Mouse (Mus musculus) liver (tissue): Measurements from ENCODE around the gene L3mbtl4.
"Not testable (repeated sequence)": the region's sequence is repeated elsewhere in the genome, so short reads cannot be mapped to it uniquely, and the experiment has no call there.

Source experiments
- DNase-seq: peaks from one replicate; pipeline ENCODE4 v3.0.0-alpha.2; 2020; ENCODE audit warnings: mixed read lengths

The L3mbtl4 gene

DNA sequence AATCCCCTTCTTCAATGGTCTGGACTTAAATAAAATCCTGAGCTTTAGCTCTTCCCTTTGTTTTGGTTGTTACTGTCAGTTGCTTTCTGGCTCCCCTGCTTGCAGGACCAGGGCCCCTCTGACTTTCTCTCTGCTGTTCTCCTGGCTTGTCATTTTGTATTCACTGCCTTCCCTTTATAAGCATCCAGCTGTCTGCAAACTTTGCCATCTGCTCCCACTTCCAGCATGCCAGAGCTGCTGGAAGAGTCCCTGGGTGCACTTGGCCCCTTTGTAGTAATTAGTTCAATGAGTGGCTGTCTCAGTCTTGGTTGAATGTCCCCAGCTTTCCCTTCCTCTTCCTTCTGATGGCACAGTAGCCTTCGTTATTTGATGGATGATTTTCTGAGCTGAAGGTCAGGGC is 132.4 kb downstream of the L3mbtl4 start:
- DNase-seq = no peak

DNA sequence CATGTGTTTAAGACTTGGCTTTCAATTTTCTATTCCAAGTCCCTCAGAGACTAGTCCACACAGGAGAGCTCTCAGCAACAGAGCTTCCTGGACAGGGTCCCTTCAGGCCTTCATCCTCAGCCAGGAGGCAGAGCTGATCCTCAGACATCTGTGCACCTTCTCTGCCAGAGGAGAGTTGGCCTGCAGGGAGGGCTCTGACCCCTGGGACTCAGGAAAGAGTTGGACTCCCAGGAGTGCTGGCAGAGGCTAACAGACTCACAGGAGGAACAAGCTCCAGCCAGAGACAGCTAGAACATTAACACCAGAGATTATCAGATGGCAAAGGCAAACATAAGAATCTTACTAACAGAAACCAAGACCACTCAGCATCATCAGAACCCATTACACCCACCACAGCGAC is 133.5 kb downstream of the L3mbtl4 start:
- DNase-seq = not testable (repeated sequence)

- DNase-seq = no peak
Observed at GRCm38 (mm10) chr17:68422663-68423498, 149.3 kb downstream of the L3mbtl4 start.

- DNase-seq = no peak
Observed at GRCm38 (mm10) chr17:68433576-68433975, 160.0 kb downstream of the L3mbtl4 start.

DNA sequence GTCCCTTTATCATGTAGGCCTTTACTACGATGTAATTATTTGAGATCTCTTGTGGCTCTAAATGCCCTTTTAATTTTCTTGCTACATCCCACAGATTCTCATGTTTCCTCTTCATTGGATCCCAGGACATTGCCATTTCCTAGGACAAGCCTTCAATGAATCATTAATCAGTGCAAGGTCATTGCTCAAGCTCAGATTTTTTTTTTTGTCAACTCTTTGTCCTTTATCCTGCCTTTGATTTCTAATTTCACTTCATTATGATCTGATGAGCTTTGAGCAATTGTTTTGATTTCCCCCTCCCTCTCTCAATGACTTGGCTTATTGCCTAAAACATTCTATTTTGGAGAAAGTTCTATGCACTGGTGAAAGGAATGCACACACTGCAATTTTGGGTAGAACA is 177.3 kb downstream of the L3mbtl4 start:
- no peak for DNase-seq

DNA sequence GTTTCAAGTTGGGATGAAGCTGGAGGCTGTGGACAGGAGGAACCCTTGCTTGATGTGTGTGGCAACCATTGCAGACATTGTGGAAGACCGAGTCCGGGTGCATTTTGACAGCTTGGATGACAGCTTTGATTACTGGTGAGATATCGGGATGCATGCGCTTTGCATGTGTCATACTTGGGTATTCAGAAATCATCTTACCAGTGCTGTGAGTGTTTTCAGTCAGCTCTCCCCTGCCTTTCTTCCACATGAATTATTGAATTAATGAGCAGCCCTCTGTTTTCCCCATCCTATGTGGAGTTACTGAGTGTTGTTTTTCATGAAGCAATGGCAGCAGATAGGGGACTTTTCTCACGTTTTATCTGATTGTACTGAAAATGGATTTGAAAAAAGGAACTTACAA is 187.9 kb downstream of the L3mbtl4 start:
- no peak for DNase-seq

- no peak for DNase-seq
Observed at GRCm38 (mm10) chr17:68467311-68467710, 193.7 kb downstream of the L3mbtl4 start.

GRCm38 (mm10) chr17:68490065-68490691 is 216.6 kb downstream of the L3mbtl4 start:
- no peak for DNase-seq

- DNase-seq = no peak
Observed at GRCm38 (mm10) chr17:68492231-68492630, 218.6 kb downstream of the L3mbtl4 start.

- not testable (repeated sequence) for DNase-seq
Observed at GRCm38 (mm10) chr17:68502998-68503397, 229.4 kb downstream of the L3mbtl4 start.

- DNase-seq = no peak
Observed at GRCm38 (mm10) chr17:68559698-68560097, 286.1 kb downstream of the L3mbtl4 start.

GRCm38 (mm10) chr17:68560264-68560663 is 286.7 kb downstream of the L3mbtl4 start:
- no peak for DNase-seq

DNA sequence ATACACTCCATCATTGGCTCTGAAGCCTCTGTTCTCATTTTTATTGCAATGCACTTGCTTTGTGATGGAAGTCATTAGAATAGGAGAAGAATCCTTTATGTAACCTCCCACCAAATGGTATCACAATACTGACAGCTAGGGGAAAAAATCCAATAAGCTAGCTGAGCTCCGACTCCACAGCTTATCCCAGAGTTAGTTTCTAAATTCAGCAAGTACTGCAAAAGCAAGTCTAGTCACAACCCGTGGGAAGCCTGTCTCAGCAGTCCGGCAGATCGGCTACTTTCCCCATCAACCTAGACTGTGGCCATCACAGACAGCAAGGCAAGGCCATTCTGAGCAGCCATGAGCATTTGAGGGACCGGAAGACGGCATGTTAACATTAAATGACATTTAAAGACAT is 298.2 kb downstream of the L3mbtl4 start:
- DNase-seq = no peak

- no peak for DNase-seq
Observed at GRCm38 (mm10) chr17:68585195-68585594, 311.6 kb downstream of the L3mbtl4 start.

GRCm38 (mm10) chr17:68591619-68592018 is 318.0 kb downstream of the L3mbtl4 start:
- DNase-seq = no peak

GRCm38 (mm10) chr17:68602744-68603143 is 329.1 kb downstream of the L3mbtl4 start:
- no peak for DNase-seq

DNA sequence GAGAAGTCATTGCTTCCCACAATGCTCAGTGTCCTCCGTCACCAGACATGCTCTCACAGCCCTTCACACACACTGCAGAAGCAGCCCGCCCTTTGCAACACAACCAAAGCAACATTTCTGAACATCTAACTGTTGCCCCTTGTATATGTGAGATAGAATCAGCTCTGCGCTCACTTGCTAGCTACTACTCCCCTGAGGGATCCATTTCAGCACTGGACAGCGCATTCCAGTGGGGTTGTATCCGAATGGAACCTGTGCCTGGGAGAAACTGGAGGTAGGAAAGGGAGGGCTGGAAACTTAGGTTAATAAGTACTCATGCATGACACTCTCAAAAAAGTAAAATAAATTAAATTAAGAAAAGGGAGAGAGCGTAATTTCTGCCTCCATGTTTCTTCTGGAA is 334.1 kb downstream of the L3mbtl4 start:
- peak; percentile 24 for DNase-seq

DNA sequence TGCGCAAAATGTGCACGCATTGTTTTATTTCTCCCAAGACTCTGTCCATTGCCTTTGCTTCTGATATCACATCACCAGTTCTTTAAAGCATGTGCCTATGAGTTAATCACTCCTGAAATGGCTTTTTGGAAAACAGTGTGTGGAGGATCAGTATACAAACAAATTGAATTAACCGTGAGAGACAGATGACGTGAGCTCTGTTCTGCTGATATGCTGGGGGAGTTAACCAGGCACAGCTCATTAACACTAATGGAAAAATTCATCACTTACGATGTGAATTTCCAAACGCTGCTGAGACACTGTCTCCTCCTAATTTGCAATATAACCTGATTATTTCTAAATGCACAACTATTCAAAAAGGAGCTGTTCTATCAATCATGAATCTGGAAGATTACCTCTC is 337.6 kb downstream of the L3mbtl4 start:
- no peak for DNase-seq

DNA sequence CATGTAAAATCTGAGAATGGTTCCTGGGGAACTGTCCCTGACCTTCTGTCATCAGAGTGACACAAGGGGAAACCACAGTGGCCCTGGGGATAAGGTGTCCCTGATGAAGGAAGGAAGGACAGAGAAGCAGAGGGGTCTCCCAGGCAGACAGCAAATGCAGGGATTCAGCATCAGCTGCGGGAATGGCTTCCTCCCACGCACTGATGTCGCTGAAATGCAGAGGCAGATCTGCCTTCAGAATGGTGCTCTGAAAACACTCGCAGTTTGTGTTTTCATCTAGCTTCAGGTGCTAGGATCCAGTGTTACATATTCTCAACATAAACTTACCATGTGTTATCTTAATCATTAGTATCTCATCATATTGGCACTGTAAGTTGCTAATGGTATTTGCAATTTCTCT is 351.7 kb downstream of the L3mbtl4 start:
- DNase-seq = no peak

DNA sequence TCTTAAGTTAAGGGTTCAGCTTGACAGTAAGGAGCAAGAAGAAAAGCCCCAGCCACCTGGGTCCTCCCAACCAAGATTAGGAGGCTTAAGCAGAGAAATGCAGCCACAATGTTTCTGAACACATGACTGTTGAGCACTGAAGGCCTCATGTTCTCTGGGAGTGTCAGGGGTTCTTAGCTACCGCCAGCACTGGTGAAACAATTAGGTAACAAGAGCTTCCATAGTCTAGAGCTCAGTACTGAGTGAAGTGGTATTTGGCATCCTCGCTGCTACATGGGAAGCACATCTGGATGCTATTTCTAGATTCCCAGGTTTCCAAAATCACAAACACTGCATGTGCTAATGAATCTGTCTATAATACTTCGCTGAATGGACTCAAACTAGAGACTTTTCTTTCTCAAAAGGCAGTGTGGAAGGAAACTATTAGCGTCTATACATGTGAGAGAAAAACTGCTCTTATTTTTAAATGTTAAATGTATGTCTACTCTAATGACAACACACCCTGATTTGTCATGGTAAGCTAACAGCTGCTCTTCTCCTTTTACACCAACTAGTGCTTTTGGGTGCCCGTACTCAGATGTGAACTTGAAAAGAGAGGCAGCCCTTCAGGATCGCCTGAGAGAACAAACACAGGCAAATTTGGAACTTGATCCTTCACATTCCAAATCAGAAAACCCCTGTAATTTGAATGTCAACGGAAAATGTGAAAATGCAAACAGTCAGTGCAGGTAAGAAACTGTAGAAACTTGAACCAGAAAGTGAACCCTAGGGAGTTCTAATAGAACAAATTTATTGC is 356.2 kb downstream of the L3mbtl4 start:
- no peak for DNase-seq

GRCm38 (mm10) chr17:68631396-68631795 is 357.8 kb downstream of the L3mbtl4 start:
- no peak for DNase-seq

DNA sequence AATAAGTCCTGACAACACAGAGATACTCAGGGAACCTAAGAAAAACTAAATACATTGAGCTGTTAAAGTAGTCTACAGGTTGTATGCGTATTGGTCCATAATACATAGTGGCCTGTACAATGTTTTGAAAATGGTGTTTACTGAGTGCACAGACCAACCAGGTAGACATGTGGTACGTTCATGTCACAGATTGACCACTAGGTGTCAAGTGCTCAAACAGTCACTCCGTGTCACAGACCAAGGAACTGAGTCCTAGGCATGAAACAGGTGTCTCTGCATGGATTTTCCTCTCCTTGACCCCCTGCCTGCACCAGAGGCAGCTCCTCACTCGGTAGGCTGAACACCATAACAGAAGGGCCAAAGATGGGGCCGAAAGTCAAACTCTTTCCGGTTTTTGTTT is 366.6 kb downstream of the L3mbtl4 start:
- no peak for DNase-seq

- DNase-seq = no peak
Observed at GRCm38 (mm10) chr17:68642521-68643088, 369.0 kb downstream of the L3mbtl4 start.
